In the genomic region with DNA sequence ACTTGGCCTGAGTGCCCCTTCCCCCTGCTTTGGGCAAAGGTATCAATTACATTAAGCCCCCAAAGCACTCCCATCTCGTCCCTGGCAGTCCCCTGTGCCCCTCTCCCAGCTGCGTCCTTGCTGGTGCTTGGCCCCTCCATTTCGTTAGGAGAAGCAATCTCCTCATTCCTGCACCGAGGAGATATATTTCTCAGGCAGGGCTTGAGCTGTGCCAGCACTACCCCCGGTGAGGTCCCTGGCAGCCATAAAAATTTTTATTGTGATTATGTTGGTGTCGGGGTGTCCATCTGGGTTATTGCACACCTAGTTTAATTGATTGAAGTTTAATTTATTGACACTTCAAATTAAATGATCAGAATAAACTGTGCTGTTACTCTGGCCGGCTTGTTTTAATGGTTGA, we compare ENCODE assay signal across 23 mouse cellular contexts. TPM values are rescaled to one million over a fixed set of nuclear protein-coding genes. Genes with fewer than 3 reads are reported as not detected.
DNase-seq lines count a peak whose midpoint lies in the region; ATAC-seq and TF ChIP-seq lines count a peak whose summit lies in the region.
"Had no signal": no experiment of that assay in that cellular context is flagged by ENCODE, and none has a peak within 500 bp of the region (broad histone marks: within the 10 kb centered on the region; RNA-seq: fewer than 3 reads in every experiment).

No protein-coding gene starts in this region.

- H3K36me3 ChIP-seq in kidney, embryonic 15.5 days = 0 out of 2 replicates have a peak, but pooled peaks cover 4% of the 10 kb centered on the region
- H3K36me3 ChIP-seq in G1E (replicated peaks) = peaks cover 47% of the 10 kb centered on the region
- H3K36me3 ChIP-seq in intestine, embryonic 16.5 days (ENCODE audit: control insufficient read depth, insufficient read depth, low read length) = no peaks in the 10 kb centered on the region
- H3K36me3 ChIP-seq in neural tube, embryonic 13.5 days = no peaks in the 10 kb centered on the region

- 0 out of 2 replicates have a peak overlapping the region, but pooled peaks have one; percentile 19 for H3K27ac ChIP-seq in kidney, embryonic 15.5 days
- peak overlapping the region; percentile 56; the same call in 1 of the 2 replicates for H3K27ac ChIP-seq in intestine, embryonic 16.5 days (ENCODE audit: low read length)
- peak overlapping the region; percentile 77 for H3K27ac ChIP-seq in neural tube, embryonic 13.5 days (replicated peaks)
- H3K27ac ChIP-seq: forebrain, embryonic 13.5 days; liver, embryonic 14.5 days; macrophage had no signal

- no peak overlapping the region for H3K4me3 ChIP-seq in kidney, embryonic 15.5 days (replicated peaks)
- peak overlapping the region; percentile 55; the same call in 1 of the 2 replicates for H3K4me3 ChIP-seq in G1E (ENCODE audit: low read depth, low read length)
- H3K4me3 ChIP-seq in intestine, embryonic 16.5 days (ENCODE audit: low read length) = no peak overlapping the region
- no peak overlapping the region for H3K4me3 ChIP-seq in neural tube, embryonic 13.5 days
- H3K4me3 ChIP-seq: forebrain, embryonic 13.5 days had no signal

- no peak overlapping the region for H3K9ac ChIP-seq in kidney, embryonic 15.5 days
- 0 out of 2 replicates have a peak overlapping the region, but pooled peaks have one; percentile 11 for H3K9ac ChIP-seq in intestine, embryonic 16.5 days (ENCODE audit: low read depth, low read length)
- H3K9ac ChIP-seq in neural tube, embryonic 13.5 days = peak overlapping the region; percentile 49; the same call in 1 of the 2 replicates
- H3K9ac ChIP-seq: forebrain, embryonic 13.5 days; liver, embryonic 14.5 days had no signal

- TF ChIP-seq CTCF in G1E (IDR thresholded peaks at IDR 0.05; ENCODE audit: low read depth, low read length) = no peak

- H3K4me1 ChIP-seq in kidney, embryonic 15.5 days = peaks cover 38% of the 10 kb centered on the region
- H3K4me1 ChIP-seq in G1E (ENCODE audit: insufficient read depth, low read depth, low read length) = peaks cover 69% of the 10 kb centered on the region
- peaks cover 29% of the 10 kb centered on the region for H3K4me1 ChIP-seq in intestine, embryonic 16.5 days (ENCODE audit: control insufficient read depth, insufficient read depth, low read length)
- peaks cover 50% of the 10 kb centered on the region for H3K4me1 ChIP-seq in neural tube, embryonic 13.5 days (replicated peaks)

- H3K4me2 ChIP-seq in kidney, embryonic 15.5 days = no peak overlapping the region
- H3K4me2 ChIP-seq in intestine, embryonic 16.5 days (ENCODE audit: low read depth, low read length) = no peak overlapping the region
- peak overlapping the region; percentile 17 for H3K4me2 ChIP-seq in neural tube, embryonic 13.5 days
- H3K4me2 ChIP-seq: forebrain, embryonic 13.5 days; heart, embryonic 11.5 days; midbrain, embryonic 11.5 days had no signal

- no peak for DNase-seq in kidney, postnatal 10 days
- DNase-seq in G1E (ENCODE audit: low spot score) = no peak
- DNase-seq in cerebellum, adult 9-11 months = no peak
- DNase-seq in retina, embryonic 14.5 days (ENCODE audit: low spot score) = no peak
- DNase-seq: B cell, adult 2 months; cerebellum, adult 18-20 months; cerebellum, postnatal 36 days; heart, postnatal 10 days; kidney, adult 9 months; thymus, postnatal 25 days had no signal

- WGBS in kidney, embryonic 15.5 days = 29% methylated on average over 7 of the region's 7 CpGs
- 42% methylated on average over 7 of the region's 7 CpGs for WGBS in intestine, embryonic 16.5 days
- 19% methylated on average over 7 of the region's 7 CpGs for WGBS in neural tube, embryonic 13.5 days

- ATAC-seq in kidney, embryonic 15.5 days (replicated peaks; ENCODE audit: low FRiP score) = no peak
- ATAC-seq in G1E (ENCODE audit: extremely low read depth, insufficient number of reproducible peaks, low FRiP score, poor library complexity, severe bottlenecking) = no peak
- no peak for ATAC-seq in intestine, embryonic 16.5 days
- peak; percentile 55; the same call in 1 of the 2 replicates for ATAC-seq in neural tube, embryonic 13.5 days (ENCODE audit: low read depth)
- ATAC-seq: forebrain, embryonic 13.5 days had no signal

- no peaks in the 10 kb centered on the region for H3K9me3 ChIP-seq in kidney, embryonic 15.5 days (replicated peaks)
- no peaks in the 10 kb centered on the region for H3K9me3 ChIP-seq in G1E (replicated peaks)
- H3K9me3 ChIP-seq in intestine, embryonic 16.5 days (ENCODE audit: control insufficient read depth, low read length) = no peaks in the 10 kb centered on the region
- no peaks in the 10 kb centered on the region for H3K9me3 ChIP-seq in neural tube, embryonic 13.5 days
- H3K9me3 ChIP-seq: forebrain, embryonic 13.5 days had no signal

- H3K27me3 ChIP-seq in kidney, embryonic 15.5 days = no peaks in the 10 kb centered on the region
- no peaks in the 10 kb centered on the region for H3K27me3 ChIP-seq in G1E (ENCODE audit: insufficient read depth, low read length)
- H3K27me3 ChIP-seq in intestine, embryonic 16.5 days (replicated peaks; ENCODE audit: control insufficient read depth, insufficient read depth, low read length) = no peaks in the 10 kb centered on the region
- H3K27me3 ChIP-seq in neural tube, embryonic 13.5 days = no peaks in the 10 kb centered on the region
- H3K27me3 ChIP-seq: forebrain, embryonic 13.5 days had no signal

RNA-seq across cellular contexts. Expression of gene Copz1, which starts 5.4 kb away (rescaled TPM):
- polyA plus RNA-seq in kidney, embryonic 15.5 days (2015; fragmentation: Nextera tagmentation; extraction: Ambion mirVana) = 298 and 300 TPM in 2 replicates
- 494 and 507 TPM in 2 replicates for total RNA-seq in G1E (2014; fragmentation: Nextera tagmentation)
- 182 and 184 TPM in 2 replicates for total RNA-seq in G1E (2017)
- polyA plus RNA-seq in G1E (2012) = 72.4 and 97.2 TPM in 2 replicates
- 297 and 298 TPM in 2 replicates for polyA plus RNA-seq in intestine, embryonic 16.5 days (2015; fragmentation: Nextera tagmentation; extraction: Ambion mirVana)
- polyA plus RNA-seq in neural tube, embryonic 13.5 days (2015; fragmentation: Nextera tagmentation; extraction: Ambion mirVana) = 214 and 224 TPM in 2 replicates

RNA-seq across cellular contexts. Expression of gene Nfe2, which starts 19.7 kb away (rescaled TPM):
- 5.1 and 6.2 TPM in 2 replicates for polyA plus RNA-seq in kidney, embryonic 15.5 days (2015; fragmentation: Nextera tagmentation; extraction: Ambion mirVana)
- total RNA-seq in G1E (2014; fragmentation: Nextera tagmentation) = 254 and 313 TPM in 2 replicates
- 177 TPM in 2 replicates for total RNA-seq in G1E (2017)
- polyA plus RNA-seq in G1E (2012) = 151 and 155 TPM in 2 replicates
- polyA plus RNA-seq in intestine, embryonic 16.5 days (2015; fragmentation: Nextera tagmentation; extraction: Ambion mirVana) = 3.4 and 5.2 TPM in 2 replicates
- polyA plus RNA-seq in neural tube, embryonic 13.5 days (2015; fragmentation: Nextera tagmentation; extraction: Ambion mirVana) = 1.3 and 1.9 TPM in 2 replicates
- total RNA-seq: gastrocnemius, adult 8-10 months; layer of hippocampus, postnatal 25 days; left cerebral cortex, postnatal 14 days had no signal
- polyA plus RNA-seq: frontal cortex, adult 2 months had no signal

RNA-seq across cellular contexts. Expression of gene Gpr84, which starts 32.5 kb away (rescaled TPM):
- polyA plus RNA-seq in kidney, embryonic 15.5 days (2015; fragmentation: Nextera tagmentation; extraction: Ambion mirVana) = 0.42 and 0.48 TPM in 2 replicates
- total RNA-seq in G1E (2014; fragmentation: Nextera tagmentation) (not detected in 2 replicates), G1E (2017) (not detected in 2 replicates)
- not detected in 2 replicates for polyA plus RNA-seq in G1E (2012)
- polyA plus RNA-seq in intestine, embryonic 16.5 days (2015; fragmentation: Nextera tagmentation; extraction: Ambion mirVana) = 0.09 and 0.20 TPM in 2 replicates
- polyA plus RNA-seq in neural tube, embryonic 13.5 days (2015; fragmentation: Nextera tagmentation; extraction: Ambion mirVana) = 0.57 and 0.62 TPM in 2 replicates
- total RNA-seq: adrenal gland, postnatal 4 days; gastrocnemius, adult 8-10 months; heart, postnatal 10 days had no signal

RNA-seq across cellular contexts. Expression of gene Hnrnpa1, which starts 37.7 kb away (rescaled TPM):
- 1,025 and 1,038 TPM in 2 replicates for polyA plus RNA-seq in kidney, embryonic 15.5 days (2015; fragmentation: Nextera tagmentation; extraction: Ambion mirVana)
- 379 and 391 TPM in 2 replicates for total RNA-seq in G1E (2014; fragmentation: Nextera tagmentation)
- 797 and 984 TPM in 2 replicates for total RNA-seq in G1E (2017)
- polyA plus RNA-seq in G1E (2012) = 143 and 212 TPM in 2 replicates
- 472 and 503 TPM in 2 replicates for polyA plus RNA-seq in intestine, embryonic 16.5 days (2015; fragmentation: Nextera tagmentation; extraction: Ambion mirVana)
- polyA plus RNA-seq in neural tube, embryonic 13.5 days (2015; fragmentation: Nextera tagmentation; extraction: Ambion mirVana) = 784 and 805 TPM in 2 replicates

RNA-seq across cellular contexts. Expression of gene Cbx5, which starts 38.3 kb away (rescaled TPM):
- 124 and 125 TPM in 2 replicates for polyA plus RNA-seq in kidney, embryonic 15.5 days (2015; fragmentation: Nextera tagmentation; extraction: Ambion mirVana)
- 261 and 300 TPM in 2 replicates for total RNA-seq in G1E (2014; fragmentation: Nextera tagmentation)
- 215 and 278 TPM in 2 replicates for total RNA-seq in G1E (2017)
- 7.0 and 9.5 TPM in 2 replicates for polyA plus RNA-seq in G1E (2012)
- 60.0 and 70.4 TPM in 2 replicates for polyA plus RNA-seq in intestine, embryonic 16.5 days (2015; fragmentation: Nextera tagmentation; extraction: Ambion mirVana)
- 104 and 116 TPM in 2 replicates for polyA plus RNA-seq in neural tube, embryonic 13.5 days (2015; fragmentation: Nextera tagmentation; extraction: Ambion mirVana)

Comparison
In these comparisons a context has a peak if more than half of its experiments do, and no peak if none do; other contexts are left out.
1. H3K27ac ChIP-seq: peak in every context shown above with its lines; median percentile 77 in neural tube, embryonic 13.5 days; 56 in intestine, embryonic 16.5 days; 19 in kidney, embryonic 15.5 days.
2. RNA of gene Nfe2, which starts 19.7 kb away (polyA plus RNA-seq): 151 to 155 TPM in G1E; 5.1 to 6.2 TPM in kidney, embryonic 15.5 days, 3.4 to 5.2 TPM in intestine, embryonic 16.5 days and 1.3 to 1.9 TPM in neural tube, embryonic 13.5 days; every median in the first group is over 10 times any median in the second.